Mouse (Mus musculus) intestine, embryonic 14.5 days (tissue): ENCODE data around the gene Dhx37. TPM values are rescaled to one million over a fixed set of nuclear protein-coding genes. Genes with fewer than 3 reads are reported as not detected.
"Not testable (repeated sequence)": the region's sequence is repeated elsewhere in the genome, so short reads cannot be mapped to it uniquely, and the experiment has no call there.

Experiments used
- ATAC-seq: fragments of 200-750 bp; cut with Nextera tagmentation; replicated peaks from 2 replicates; pipeline ENCODE4 v1.8.0; 2017; ENCODE audit warnings: low read depth, moderate number of reproducible peaks, moderate TSS enrichment, moderate library complexity; ENCODE audit not compliant: low FRiP score, low TSS enrichment
- DNase-seq: peaks from one replicate; pipeline ENCODE4 v3.0.0-alpha.2; 2018; ENCODE audit warnings: low spot score
- H3K27ac ChIP-seq: fragments of 300-500 bp; sonication (generic); 2 replicates; pipeline ENCODE4 v1.5.1; 2014; ENCODE audit warnings: low read depth, mild to moderate bottlenecking, control low read depth
- H3K27me3 ChIP-seq: fragments of 300-500 bp; sonication (generic); replicated peaks from 2 replicates; pipeline ENCODE4 v1.6.1; 2014; ENCODE audit warnings: low read length, control low read depth; ENCODE audit not compliant: control insufficient read depth, insufficient read depth
- H3K36me3 ChIP-seq: fragments of 300-500 bp; sonication (generic); 2 replicates; pipeline ENCODE4 v1.6.1; 2014; ENCODE audit warnings: low read length, control low read depth; ENCODE audit not compliant: control insufficient read depth, insufficient read depth
- H3K4me1 ChIP-seq: fragments of 300-500 bp; sonication (generic); replicated peaks from 2 replicates; pipeline ENCODE4 v1.6.1; 2014; ENCODE audit warnings: low read length, control low read depth, mixed read lengths; ENCODE audit not compliant: control insufficient read depth, insufficient read depth
- H3K4me2 ChIP-seq: fragments of 300-500 bp; sonication (generic); 2 replicates; pipeline ENCODE4 v1.6.1; 2014; ENCODE audit warnings: low read length
- H3K4me3 ChIP-seq: fragments of 300-500 bp; sonication (generic); 2 replicates; pipeline ENCODE4 v1.5.1; 2014; ENCODE audit warnings: low read depth, low read length, control low read depth, mixed read lengths
- H3K9ac ChIP-seq: fragments of 300-500 bp; sonication (generic); 2 replicates; pipeline ENCODE4 v1.6.1; 2014; ENCODE audit warnings: mild to moderate bottlenecking, low read length
- H3K9me3 ChIP-seq: fragments of 300-500 bp; sonication (generic); 2 replicates; pipeline ENCODE4 v1.6.1; 2016; ENCODE audit warnings: low read length, control low read depth; ENCODE audit not compliant: control insufficient read depth
- WGBS: fragments of 180-500 bp; shearing (Covaris S2); extraction: QIAGEN DNeasy Blood & Tissue Kit; methylation state at CpG from one replicate; pipeline ENCODE4 v1.1.7; 2014; 5-methylcytosine and 5-hydroxymethylcytosine counted together
- polyA plus RNA-seq: library from polyadenylated mRNA; unstranded; fragments of >200 nt; fragmentation: Nextera tagmentation; extraction: Ambion mirVana; gene quantifications from 2 replicates; pipeline ENCODE4 v1.2.1, GENCODE M21; 2014

The Dhx37 gene
- polyA plus RNA-seq, 1 experiment from 2014 or later = 9.6 TPM

GRCm38 (mm10) chr5:125426343-125426742 is 7.6 kb downstream of the Dhx37 start:
- no peak for ATAC-seq
- Histone ChIP-seq H3K27ac (no peak overlapping the region), H3K27me3 (no peaks in the 10 kb centered on the region), H3K4me1 (no peaks in the 10 kb centered on the region), H3K36me3 (peaks cover 99% of the 10 kb centered on the region), H3K9me3 (no peaks in the 10 kb centered on the region), H3K9ac (no peak overlapping the region), H3K4me3 (no peak overlapping the region), H3K4me2 (no peak overlapping the region)
- DNase-seq = no peak
- 94% methylated on average over 10 of the region's 10 CpGs for whole genome bisulfite sequencing

- H3K4me2 ChIP-seq = no peak overlapping the region
- 91% methylated on average over 10 of the region's 10 CpGs for WGBS
- no peaks in the 10 kb centered on the region for H3K4me1 ChIP-seq
- H3K4me3 ChIP-seq = no peak overlapping the region
- no peaks in the 10 kb centered on the region for H3K27me3 ChIP-seq
- no peak for DNase-seq
- no peak overlapping the region for H3K9ac ChIP-seq
- ATAC-seq = no peak
- H3K9me3 ChIP-seq = no peaks in the 10 kb centered on the region
- H3K36me3 ChIP-seq = peaks cover 99% of the 10 kb centered on the region
- no peak overlapping the region for H3K27ac ChIP-seq
Observed at GRCm38 (mm10) chr5:125425698-125426276, 8.1 kb downstream of the Dhx37 start.

- ATAC-seq (no peak), DNase-seq (no peak)
- H3K36me3 ChIP-seq = peaks cover 100% of the 10 kb centered on the region
- no peak overlapping the region for H3K9ac ChIP-seq
- no peak overlapping the region for H3K27ac ChIP-seq
- WGBS = 83% methylated on average over 11 of the region's 11 CpGs
- no peak overlapping the region for H3K4me3 ChIP-seq
- H3K4me2 ChIP-seq = no peak overlapping the region
- no peaks in the 10 kb centered on the region for H3K27me3 ChIP-seq
- no peaks in the 10 kb centered on the region for H3K4me1 ChIP-seq
- H3K9me3 ChIP-seq = no peaks in the 10 kb centered on the region
Observed at GRCm38 (mm10) chr5:125419124-125419523, 14.8 kb downstream of the Dhx37 start.

- H3K4me1 ChIP-seq = no peaks in the 10 kb centered on the region
- H3K9ac ChIP-seq = no peak overlapping the region
- H3K4me3 ChIP-seq = no peak overlapping the region
- no peaks in the 10 kb centered on the region for H3K27me3 ChIP-seq
- H3K4me2 ChIP-seq = no peak overlapping the region
- no peaks in the 10 kb centered on the region for H3K9me3 ChIP-seq
- ATAC-seq = no peak; the same call in 1 of the 2 replicates
- 91% methylated on average over 12 of the region's 12 CpGs for WGBS
- peaks cover 100% of the 10 kb centered on the region for H3K36me3 ChIP-seq
- no peak for DNase-seq
- H3K27ac ChIP-seq = no peak overlapping the region
Observed at GRCm38 (mm10) chr5:125418636-125419035, 15.3 kb downstream of the Dhx37 start.

GRCm38 (mm10) chr5:125416183-125416582 is 17.7 kb downstream of the Dhx37 start:
- Histone ChIP-seq H3K27me3 (no peaks in the 10 kb centered on the region), H3K4me3 (no peak overlapping the region), H3K4me2 (no peak overlapping the region), H3K9me3 (no peaks in the 10 kb centered on the region), H3K27ac (no peak overlapping the region), H3K4me1 (no peaks in the 10 kb centered on the region), H3K36me3 (peaks cover 83% of the 10 kb centered on the region), H3K9ac (no peak overlapping the region)
- DNase-seq = no peak
- 93% methylated on average over 8 of the region's 8 CpGs for WGBS
- no peak for ATAC-seq

- WGBS = 88% methylated on average over 4 of the region's 4 CpGs
- DNase-seq (no peak), ATAC-seq (no peak)
- Histone ChIP-seq H3K4me3 (no peak overlapping the region), H3K27ac (no peak overlapping the region), H3K9me3 (no peaks in the 10 kb centered on the region), H3K9ac (no peak overlapping the region), H3K27me3 (no peaks in the 10 kb centered on the region), H3K36me3 (peaks cover 59% of the 10 kb centered on the region), H3K4me1 (no peaks in the 10 kb centered on the region; the same call in 1 of the 2 replicates), H3K4me2 (no peak overlapping the region)
Observed at GRCm38 (mm10) chr5:125413763-125414162, 20.2 kb downstream of the Dhx37 start.

GRCm38 (mm10) chr5:125412536-125412935 is 21.4 kb downstream of the Dhx37 start:
- H3K4me1 ChIP-seq, H3K4me2 ChIP-seq, DNase-seq, H3K9ac ChIP-seq, H3K27ac ChIP-seq, H3K27me3 ChIP-seq, H3K9me3 ChIP-seq, ATAC-seq, H3K4me3 ChIP-seq: not testable (repeated sequence)
- 91% methylated on average over 8 of the region's 8 CpGs for WGBS
- H3K36me3 ChIP-seq = peaks cover 46% of the 10 kb centered on the region

- peaks cover 5% of the 10 kb centered on the region; the same call in 1 of the 2 replicates for H3K4me1 ChIP-seq
- no peak overlapping the region for H3K9ac ChIP-seq
- DNase-seq = peak; percentile 80
- H3K36me3 ChIP-seq = peaks cover 42% of the 10 kb centered on the region
- no peak overlapping the region for H3K27ac ChIP-seq
- no peaks in the 10 kb centered on the region for H3K27me3 ChIP-seq
- no peak overlapping the region for H3K4me2 ChIP-seq
- no peak for ATAC-seq
- WGBS = 66% methylated on average over 5 of the region's 5 CpGs
- H3K9me3 ChIP-seq = no peaks in the 10 kb centered on the region
- no peak overlapping the region for H3K4me3 ChIP-seq
Observed at GRCm38 (mm10) chr5:125411972-125412530, 21.9 kb downstream of the Dhx37 start.
